Mouse (Mus musculus): ENCODE measurements around the gene Slc35e3. TPM values are rescaled to one million over a fixed set of nuclear protein-coding genes. Genes with fewer than 3 reads are reported as not detected.
"Not testable (repeated sequence)": the region's sequence is repeated elsewhere in the genome, so short reads cannot be mapped to it uniquely, and the experiment has no call there.

Gene Slc35e3
- total RNA-seq, 2 experiments from 2014 or later = 7.4 to 7.5 TPM

GRCm38 (mm10) chr10:117752304-117752821 is 6.2 kb upstream of the Slc35e3 start:
- intact Hi-C loops (cut with DNase I) = no loop called here
- no peak for DNase-seq (ENCODE audit: low spot score)

GRCm38 (mm10) chr10:117751744-117752143 is 5.6 kb upstream of the Slc35e3 start:
- intact Hi-C loops (cut with DNase I) = no loop called here
- DNase-seq (ENCODE audit: low spot score) = no peak

DNA sequence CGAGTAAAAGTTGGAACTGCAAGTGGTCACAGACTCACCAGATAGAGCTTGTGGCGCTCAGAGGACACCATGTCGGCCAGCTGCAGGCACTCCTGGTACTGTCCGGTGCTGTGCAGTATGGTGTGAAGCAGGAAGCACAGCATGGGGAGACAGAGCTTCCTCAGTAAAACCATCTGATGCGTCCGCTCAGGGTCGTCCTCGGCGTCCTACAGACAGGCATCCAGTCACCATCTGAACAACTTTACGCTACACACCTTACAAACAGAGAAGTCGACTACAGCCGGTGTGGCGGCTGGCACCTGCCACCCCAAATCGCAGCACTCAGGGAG is 5.1 kb upstream of the Slc35e3 start:
- no peak for DNase-seq (ENCODE audit: low spot score)
- intact Hi-C loops (cut with DNase I) = no loop called here

DNA sequence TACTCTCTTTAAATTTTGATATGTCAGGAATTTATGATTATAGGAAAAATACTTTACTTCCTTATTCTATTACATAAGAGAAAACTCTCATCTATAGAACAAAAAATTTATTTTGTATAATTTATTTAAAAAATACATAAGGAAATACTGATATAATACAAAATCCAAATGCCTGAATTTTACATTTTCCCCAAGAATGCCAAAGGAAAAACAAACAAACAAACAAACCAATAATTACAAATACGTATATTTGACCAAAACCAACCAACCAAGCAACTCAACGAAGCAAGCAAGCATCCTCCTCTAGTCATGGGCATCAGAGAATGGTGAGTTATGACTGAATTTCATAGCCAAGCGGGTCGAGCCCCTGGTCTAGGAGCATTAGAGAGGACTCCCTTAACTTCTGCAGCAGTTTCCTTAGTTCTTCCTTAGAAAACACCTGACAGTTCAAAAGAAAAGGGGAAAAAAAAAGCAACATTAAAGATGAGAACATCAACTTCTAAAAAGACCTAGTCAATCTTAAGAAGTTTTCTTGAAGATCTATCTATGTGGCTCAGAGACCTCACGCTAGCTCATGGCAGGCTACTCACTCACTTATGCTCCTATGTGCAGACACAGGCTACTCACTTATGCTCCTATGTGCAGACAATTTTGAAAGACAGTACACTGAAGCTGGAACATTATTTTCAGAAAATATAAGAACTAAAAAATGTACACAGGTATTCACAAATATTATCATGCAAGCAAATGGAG is 4.5 kb upstream of the Slc35e3 start:
- no peak for DNase-seq (ENCODE audit: low spot score)

GRCm38 (mm10) chr10:117749787-117750343 is 3.7 kb upstream of the Slc35e3 start:
- intact Hi-C loops (cut with DNase I) = no loop called here
- no peak for DNase-seq (ENCODE audit: low spot score)

More for the DNA sequence above, 4.5 kb upstream of the Slc35e3 start:
- intact Hi-C loops (cut with DNase I) = no loop called here

GRCm38 (mm10) chr10:117749050-117749686 is 3.0 kb upstream of the Slc35e3 start:
- intact Hi-C loops (cut with DNase I) = no loop called here
- no peak for DNase-seq (ENCODE audit: low spot score)

DNA sequence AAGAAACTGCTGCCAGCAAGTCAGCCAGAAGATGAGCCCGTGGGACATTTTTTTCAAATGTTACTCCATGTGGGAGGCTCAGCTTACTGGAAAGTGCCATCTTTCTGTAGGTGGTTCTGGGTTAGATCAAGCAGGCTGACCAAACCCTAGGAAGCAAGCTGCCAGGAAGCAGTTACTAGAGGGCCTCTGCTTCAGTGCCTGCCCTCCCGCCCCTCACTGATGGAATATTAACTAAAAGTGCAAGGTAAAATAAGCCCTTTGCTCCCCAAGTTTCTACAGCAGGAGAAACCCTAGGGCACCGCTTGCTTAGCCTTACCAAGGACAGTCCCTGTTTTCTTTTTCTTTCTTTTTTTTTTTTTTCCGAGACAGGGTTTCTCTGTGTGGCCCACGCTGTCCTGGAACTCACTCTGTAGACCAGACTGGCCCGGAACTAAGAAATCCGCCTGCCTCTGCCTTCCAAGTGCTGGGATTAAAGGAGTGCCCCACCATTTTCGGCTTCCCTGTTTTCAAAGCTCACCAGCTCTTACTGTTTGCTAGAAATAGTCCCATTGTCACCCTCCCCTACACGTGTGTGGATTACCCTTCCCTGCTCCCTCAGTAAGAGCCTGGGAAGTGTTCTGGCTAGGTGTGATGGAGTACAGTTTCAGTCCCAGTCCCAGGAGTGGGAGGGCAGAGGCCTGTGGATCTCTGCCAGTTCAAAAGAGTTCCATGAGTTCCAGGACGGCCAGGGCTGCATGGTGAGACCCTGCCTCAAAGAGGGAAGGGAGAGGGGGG is 2.3 kb upstream of the Slc35e3 start:
- DNase-seq (ENCODE audit: low spot score) = no peak
- intact Hi-C loops (cut with DNase I) = no loop called here

- no peak for DNase-seq (ENCODE audit: low spot score)
- intact Hi-C loops (cut with DNase I) = no loop called here
These were observed 1.5 kb upstream of the Slc35e3 start for GRCm38 (mm10) chr10:117747711-117748110.

- DNase-seq (ENCODE audit: low spot score) = not testable (repeated sequence)
- intact Hi-C loops (cut with DNase I) = loop anchor here (2.0 kb wide), 1 partner anchor 35 kb away; the partner anchor contains the start of gene Mdm2
These were observed 432 bp downstream of the Slc35e3 start for GRCm38 (mm10) chr10:117745570-117746296.

- intact Hi-C loops (cut with DNase I) = loop anchor here (2.0 kb wide), 1 partner anchor 33 kb away; the partner anchor contains the start of gene Mdm2
- DNase-seq (ENCODE audit: low spot score) = no peak
These were observed 2.2 kb downstream of the Slc35e3 start for GRCm38 (mm10) chr10:117743917-117744316.

DNA sequence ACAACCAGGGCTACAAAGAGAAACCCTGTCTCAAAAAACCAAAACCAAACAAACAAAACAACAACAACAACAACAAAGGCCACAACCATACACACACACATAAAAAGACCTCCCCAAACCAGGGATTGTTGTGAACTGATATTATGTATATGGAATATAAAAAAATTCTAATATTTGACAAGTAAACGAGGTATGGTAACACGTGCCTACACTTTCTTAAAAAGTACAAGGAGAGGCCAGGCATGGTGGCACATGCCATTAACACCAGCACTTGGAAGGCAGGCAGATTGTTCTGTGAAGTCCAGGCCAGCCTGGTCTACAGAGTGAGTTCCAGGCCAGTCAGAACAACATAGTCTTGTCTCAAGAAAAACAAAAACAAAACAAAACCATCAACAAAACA is 3.0 kb downstream of the Slc35e3 start:
- intact Hi-C loops (cut with DNase I) = no loop called here

GRCm38 (mm10) chr10:117742618-117743017 is 3.5 kb downstream of the Slc35e3 start:
- DNase-seq (ENCODE audit: low spot score) = no peak
- intact Hi-C loops (cut with DNase I) = no loop called here

More for the DNA sequence above, 3.0 kb downstream of the Slc35e3 start:
- no peak for DNase-seq (ENCODE audit: low spot score)

DNA sequence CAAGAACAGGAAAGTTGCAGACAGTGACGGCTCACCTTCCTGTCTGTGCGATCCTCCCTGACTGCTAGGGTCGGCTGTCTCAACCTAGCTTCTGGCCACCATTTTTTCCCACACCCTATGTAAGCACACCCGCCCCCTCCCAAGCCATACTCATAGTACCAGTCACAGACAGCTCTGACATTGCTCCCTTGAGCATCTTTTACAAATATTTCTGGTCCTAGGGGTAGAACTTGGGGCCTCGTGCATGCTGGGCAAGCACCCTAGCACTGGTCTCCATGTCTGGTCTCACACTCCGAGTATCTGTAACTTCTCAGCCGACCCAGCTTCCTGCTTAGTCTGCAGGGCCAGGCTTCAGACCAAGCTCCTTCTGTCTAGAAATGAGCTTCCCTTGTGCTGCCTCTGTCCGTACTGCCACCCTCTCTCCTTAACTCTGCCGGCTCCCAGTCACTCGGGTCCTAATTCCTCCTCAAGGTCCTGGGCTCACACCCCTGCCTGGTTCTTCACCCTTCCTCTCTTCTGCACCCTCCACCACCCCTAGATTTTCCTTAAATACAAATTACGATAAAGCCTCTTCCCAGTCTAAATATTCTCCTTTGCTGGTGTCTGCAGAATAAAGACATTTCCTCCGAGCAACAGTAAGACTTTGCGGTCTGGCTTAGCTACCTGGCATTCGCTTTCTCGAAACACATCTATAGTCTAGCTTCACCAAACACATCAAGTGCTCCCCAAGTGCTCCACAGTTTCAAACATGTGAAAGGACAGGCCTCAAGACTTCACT is 4.3 kb downstream of the Slc35e3 start:
- no peak for DNase-seq (ENCODE audit: low spot score)
- intact Hi-C loops (cut with DNase I) = no loop called here

DNA sequence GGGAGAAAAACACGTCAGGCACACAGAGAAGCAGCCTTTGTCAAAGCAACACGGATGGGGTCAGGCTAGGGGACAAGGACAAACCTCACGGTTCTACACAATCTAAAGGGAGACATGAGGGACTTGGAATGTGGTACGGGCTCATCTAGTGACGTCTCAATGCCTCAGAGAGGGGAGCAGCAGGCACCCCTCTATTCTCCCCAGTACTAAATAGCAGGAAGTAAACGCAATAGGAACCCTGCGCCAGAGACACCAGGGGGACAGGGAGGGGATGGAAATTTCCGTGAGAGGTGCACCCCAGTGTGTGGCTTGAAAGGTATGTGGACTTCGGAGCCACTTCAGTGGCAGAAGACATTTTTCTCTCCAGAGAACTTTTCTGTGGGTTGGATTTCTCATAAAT is 5.2 kb downstream of the Slc35e3 start:
- no peak for DNase-seq (ENCODE audit: low spot score)
- intact Hi-C loops (cut with DNase I) = no loop called here

DNA sequence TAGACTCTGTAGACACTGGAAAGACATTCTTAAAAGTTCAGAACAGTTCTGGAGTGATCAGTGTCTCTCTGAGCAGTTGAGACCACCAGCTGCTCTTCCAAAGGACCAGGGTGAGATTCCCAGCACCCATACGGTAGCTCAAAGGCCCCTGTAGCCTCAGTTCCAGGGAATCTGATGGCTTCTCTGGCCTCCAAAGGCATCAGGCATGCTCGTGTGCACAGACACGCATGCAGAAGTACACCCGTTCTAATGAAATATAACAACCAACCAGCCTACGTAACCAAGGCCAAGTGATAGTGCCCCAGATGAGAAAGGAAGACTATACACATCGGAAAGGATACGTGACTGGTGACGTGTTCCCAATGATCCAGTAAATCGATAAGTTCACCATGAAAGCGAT is 6.0 kb downstream of the Slc35e3 start:
- intact Hi-C loops (cut with DNase I) = no loop called here

GRCm38 (mm10) chr10:117739648-117739948 is 6.6 kb downstream of the Slc35e3 start:
- intact Hi-C loops (cut with DNase I) = no loop called here
- DNase-seq (ENCODE audit: low spot score) = no peak

More for the DNA sequence above, 6.0 kb downstream of the Slc35e3 start:
- no peak for DNase-seq (ENCODE audit: low spot score)

DNA sequence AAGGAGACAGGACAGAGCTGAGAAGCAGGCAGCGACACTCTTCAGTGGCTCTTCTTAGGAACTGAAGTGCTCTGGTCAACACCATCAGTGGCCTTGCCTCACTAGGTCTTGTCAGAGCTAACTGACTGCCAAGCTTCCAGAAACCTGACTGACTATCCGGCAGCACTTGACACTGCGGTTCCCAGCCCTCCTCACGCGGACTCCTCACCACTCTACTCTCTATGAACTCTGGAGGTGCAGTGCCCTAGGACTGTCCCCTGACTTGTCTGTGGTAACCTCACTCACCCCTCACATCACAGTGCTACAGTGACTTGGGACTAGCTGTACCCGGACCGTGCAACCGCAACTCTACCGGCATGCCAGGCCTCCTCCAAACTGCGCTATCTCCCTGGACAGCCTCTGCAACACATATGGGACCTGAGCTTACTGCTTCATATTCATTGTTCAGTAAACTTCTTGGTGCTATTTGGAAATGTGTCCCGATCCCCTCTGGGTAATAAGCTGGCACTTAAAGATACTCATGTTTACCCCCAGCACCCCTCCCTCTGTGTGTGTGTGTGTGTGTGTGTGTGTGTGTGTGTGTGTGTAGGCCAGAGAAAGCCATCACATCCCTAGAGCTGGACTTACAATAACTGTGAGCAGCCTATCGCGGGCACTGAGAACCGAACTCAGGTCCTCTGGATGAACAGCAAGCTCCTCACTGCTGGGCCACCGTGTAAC is 7.1 kb downstream of the Slc35e3 start:
- no peak for DNase-seq (ENCODE audit: low spot score)
- intact Hi-C loops (cut with DNase I) = no loop called here

- no peak for DNase-seq (ENCODE audit: low spot score)
- intact Hi-C loops (cut with DNase I) = no loop called here
These were observed 7.8 kb downstream of the Slc35e3 start for GRCm38 (mm10) chr10:117738140-117738921.

Measured in heart, postnatal 25 days (tissue).